Mouse (Mus musculus) myocyte (in vitro differentiated cells): ENCODE results near the gene Ttc1. TPM values are rescaled to one million over a fixed set of nuclear protein-coding genes. Genes with fewer than 3 reads are reported as not detected.

Source experiments
- H3K27me3 ChIP-seq: one replicate; pipeline ENCODE4 v1.6.1; 2011; ENCODE audit not compliant: control insufficient read depth, insufficient read depth, insufficient read length
- H3K36me3 ChIP-seq: one replicate; pipeline ENCODE4 v1.6.1; 2011; ENCODE audit not compliant: control insufficient read depth, insufficient read depth
- H3K4me2 ChIP-seq: one replicate; pipeline ENCODE4 v1.6.1; 2011; ENCODE audit warnings: low read depth, control low read depth
- H3K4me3 ChIP-seq: one replicate; pipeline ENCODE4 v1.5.1; 2011; ENCODE audit warnings: mild to moderate bottlenecking, control low read depth, moderate library complexity
- H3K79me2 ChIP-seq: one replicate; pipeline ENCODE4 v1.6.1; 2011; ENCODE audit not compliant: control insufficient read depth, insufficient read depth
- H3ac ChIP-seq: one replicate; pipeline ENCODE4 v1.6.1; 2011; ENCODE audit not compliant: control insufficient read depth, insufficient read length
- CEBPB ChIP-seq: IDR thresholded peaks from 2 replicates; pipeline ENCODE4 v1.6.1; 2011; ENCODE audit warnings: mild to moderate bottlenecking, moderate library complexity; ENCODE audit not compliant: poor library complexity, insufficient read depth, severe bottlenecking
- E2F4 ChIP-seq: IDR thresholded peaks from one replicate; pipeline ENCODE4 v1.6.1; 2011; ENCODE audit warnings: mild to moderate bottlenecking, control low read depth, moderate library complexity; ENCODE audit not compliant: insufficient read depth
- MAX ChIP-seq: IDR thresholded peaks from one replicate; pipeline ENCODE4 v1.6.1; 2011; ENCODE audit warnings: low read depth, mild to moderate bottlenecking, control low read depth
- MYOD1 ChIP-seq, 3 experiments: IDR thresholded peaks; one replicate each; pipeline ENCODE4 v1.6.1; 2011; ENCODE audit warnings: control low read depth in 2 of 3, low read depth in 2 of 3, mild to moderate bottlenecking in 2 of 3, moderate library complexity in 1 of 3; ENCODE audit not compliant: insufficient read length in 2 of 3, control insufficient read depth in 1 of 3
- MYOG ChIP-seq, 3 experiments: IDR thresholded peaks; one replicate each; pipeline ENCODE4 v1.6.1; 2011; ENCODE audit warnings: control low read depth in 2 of 3, low read depth in 2 of 3, mild to moderate bottlenecking in 2 of 3; ENCODE audit not compliant: insufficient read length in 2 of 3, control insufficient read depth in 1 of 3, insufficient read depth in 1 of 3
- POLR2A ChIP-seq: IDR thresholded peaks from one replicate; pipeline ENCODE4 v1.6.1; 2011; ENCODE audit warnings: low read depth, mild to moderate bottlenecking, control low read depth, moderate library complexity; ENCODE audit not compliant: insufficient read length
- POLR2AphosphoS2 ChIP-seq: IDR thresholded peaks from one replicate; pipeline ENCODE4 v1.6.1; 2011; ENCODE audit warnings: low read depth, control low read depth; ENCODE audit not compliant: insufficient read length
- REST ChIP-seq: IDR thresholded peaks from one replicate; pipeline ENCODE4 v1.6.1; 2011; ENCODE audit warnings: mild to moderate bottlenecking, control low read depth, moderate library complexity; ENCODE audit not compliant: insufficient read depth, insufficient read length
- SRF ChIP-seq: IDR thresholded peaks from one replicate; pipeline ENCODE4 v1.6.1; 2011; ENCODE audit warnings: low read depth; ENCODE audit not compliant: control insufficient read depth, insufficient read length
- TCF12 ChIP-seq: IDR thresholded peaks from one replicate; pipeline ENCODE4 v1.6.1; 2011; ENCODE audit warnings: mild to moderate bottlenecking, control low read depth; ENCODE audit not compliant: poor library complexity, insufficient read depth, severe bottlenecking
- TCF3 ChIP-seq: IDR thresholded peaks from one replicate; pipeline ENCODE4 v1.6.1; 2011; ENCODE audit warnings: low read depth, control low read depth; ENCODE audit not compliant: insufficient read length
- USF1 ChIP-seq: IDR thresholded peaks from one replicate; pipeline ENCODE4 v1.6.1; 2011; ENCODE audit warnings: low read depth, mild to moderate bottlenecking, control low read depth, moderate library complexity
- polyA plus RNA-seq: library from polyadenylated mRNA; unstranded; fragments of >200 nt; fragmentation: generic; extraction: Trizol; gene quantifications from one replicate; pipeline ENCODE4 v1.2.1, GENCODE M21; 2012; ENCODE audit warnings: missing spikeins

The Ttc1 gene
- 39.0 TPM for polyA plus RNA-seq

- Histone ChIP-seq H3K4me2 (peak within 1 kb of the TSS; percentile 93), H3ac (no peak within 1 kb of the TSS), H3K4me3 (peak within 1 kb of the TSS; percentile 63), H3K36me3 (peaks cover 12% of the 10 kb centered on the region), H3K27me3 (no peaks in the 10 kb centered on the region), H3K79me2 (peaks cover 13% of the 10 kb centered on the region)
- TF ChIP-seq MYOD1 (IDR thresholded peaks at IDR 0.05; ENCODE audit: control insufficient read depth in 1 of 3, insufficient read length in 2 of 3, low read depth in 2 of 3) (peak in 2 of 3 experiments; percentile 5 to 38), MYOG (IDR thresholded peaks at IDR 0.05; ENCODE audit: control insufficient read depth in 1 of 3, insufficient read depth in 1 of 3, insufficient read length in 2 of 3, low read depth in 2 of 3) (peak in 1 of 3 experiments; percentile 48), POLR2A (peak; percentile 93), MAX (no peak), TCF12 (no peak), POLR2AphosphoS2 (peak; percentile 94), SRF (peak; percentile 49), E2F4 (no peak)
Observed at GRCm38 (mm10) chr11:43747233-43748226, at the start of gene Ttc1. Ttc1 (minus strand) TSS chr11:43748008.

- H3K79me2 ChIP-seq: no peaks in the 10 kb centered on the region
- no peak overlapping the region for H3ac ChIP-seq
- H3K27me3 ChIP-seq: no peaks in the 10 kb centered on the region
- no peaks in the 10 kb centered on the region for H3K36me3 ChIP-seq
- no peak overlapping the region for H3K4me2 ChIP-seq
- H3K4me3 ChIP-seq: no peak overlapping the region
- TF ChIP-seq USF1 (peak; percentile 22), MYOD1 (IDR thresholded peaks at IDR 0.05; ENCODE audit: control insufficient read depth in 1 of 3, insufficient read length in 2 of 3, low read depth in 2 of 3) (peak in 2 of 3 experiments; percentile 49 to 66), MYOG (IDR thresholded peaks at IDR 0.05; ENCODE audit: control insufficient read depth in 1 of 3, insufficient read depth in 1 of 3, insufficient read length in 2 of 3, low read depth in 2 of 3) (peak in 1 of 3 experiments; percentile 3), MAX (no peak)
Observed at GRCm38 (mm10) chr11:43795992-43796391, 48.2 kb upstream of the Ttc1 start.

GRCm38 (mm10) chr11:43790446-43790845, 42.6 kb upstream of the Ttc1 start:
- H3K79me2 ChIP-seq: no peaks in the 10 kb centered on the region
- H3ac ChIP-seq: no peak overlapping the region
- H3K27me3 ChIP-seq: no peaks in the 10 kb centered on the region
- TF ChIP-seq POLR2AphosphoS2 (no peak), POLR2A (no peak), MYOD1 (IDR thresholded peaks at IDR 0.05; ENCODE audit: control insufficient read depth in 1 of 3, insufficient read length in 2 of 3, low read depth in 2 of 3) (no peak), E2F4 (no peak), REST (no peak), TCF3 (no peak), USF1 (no peak), SRF (no peak), CEBPB (no peak)
- no peak overlapping the region for H3K4me3 ChIP-seq
- H3K4me2 ChIP-seq: no peak overlapping the region
- H3K36me3 ChIP-seq: no peaks in the 10 kb centered on the region

- Histone ChIP-seq H3K27me3 (no peaks in the 10 kb centered on the region), H3K79me2 (no peaks in the 10 kb centered on the region), H3K4me2 (no peak overlapping the region), H3ac (no peak overlapping the region), H3K4me3 (no peak overlapping the region), H3K36me3 (no peaks in the 10 kb centered on the region)
- TF ChIP-seq SRF (no peak), MAX (no peak), TCF12 (no peak), CEBPB (no peak), E2F4 (no peak), USF1 (no peak), REST (no peak), POLR2A (no peak), MYOG (IDR thresholded peaks at IDR 0.05; ENCODE audit: control insufficient read depth in 1 of 3, insufficient read depth in 1 of 3, insufficient read length in 2 of 3, low read depth in 2 of 3) (no peak), POLR2AphosphoS2 (no peak), MYOD1 (IDR thresholded peaks at IDR 0.05; ENCODE audit: control insufficient read depth in 1 of 3, insufficient read length in 2 of 3, low read depth in 2 of 3) (no peak), TCF3 (no peak)
Observed at GRCm38 (mm10) chr11:43783772-43784171, 36.0 kb upstream of the Ttc1 start.

GRCm38 (mm10) chr11:43783106-43783505, 35.3 kb upstream of the Ttc1 start:
- Histone ChIP-seq H3K4me3 (no peak overlapping the region), H3K4me2 (no peak overlapping the region), H3K79me2 (no peaks in the 10 kb centered on the region), H3K27me3 (no peaks in the 10 kb centered on the region), H3ac (no peak overlapping the region), H3K36me3 (no peaks in the 10 kb centered on the region)
- TF ChIP-seq TCF12 (no peak), USF1 (no peak), MYOG (IDR thresholded peaks at IDR 0.05; ENCODE audit: control insufficient read depth in 1 of 3, insufficient read depth in 1 of 3, insufficient read length in 2 of 3, low read depth in 2 of 3) (no peak), POLR2AphosphoS2 (no peak), CEBPB (no peak), POLR2A (no peak), MAX (no peak), MYOD1 (IDR thresholded peaks at IDR 0.05; ENCODE audit: control insufficient read depth in 1 of 3, insufficient read length in 2 of 3, low read depth in 2 of 3) (no peak), SRF (no peak), REST (no peak)
